Mouse (Mus musculus): ENCODE results near the gene Slco3a1.

GRCm38 (mm10) chr7:74498266-74498980 is 56.2 kb downstream of the Slco3a1 start:
- no peak for TF ChIP-seq POLR2A (IDR thresholded peaks at IDR 0.05; ENCODE audit: borderline replicate concordance, control insufficient read depth, low read depth, low read length)
- TF ChIP-seq CTCF (IDR thresholded peaks at IDR 0.05; ENCODE audit: control insufficient read depth, insufficient read depth, low read length), result no peak

Data from bone marrow, adult 2 months (tissue).